Mouse (Mus musculus): Measurements from ENCODE around the gene Itpa. TPM values are rescaled to one million over a fixed set of nuclear protein-coding genes. Genes with fewer than 3 reads are reported as not detected.

Gene Itpa
- total and polyA plus RNA-seq, 3 experiments: 59.1 to 123 (median 70.8) TPM

DNA sequence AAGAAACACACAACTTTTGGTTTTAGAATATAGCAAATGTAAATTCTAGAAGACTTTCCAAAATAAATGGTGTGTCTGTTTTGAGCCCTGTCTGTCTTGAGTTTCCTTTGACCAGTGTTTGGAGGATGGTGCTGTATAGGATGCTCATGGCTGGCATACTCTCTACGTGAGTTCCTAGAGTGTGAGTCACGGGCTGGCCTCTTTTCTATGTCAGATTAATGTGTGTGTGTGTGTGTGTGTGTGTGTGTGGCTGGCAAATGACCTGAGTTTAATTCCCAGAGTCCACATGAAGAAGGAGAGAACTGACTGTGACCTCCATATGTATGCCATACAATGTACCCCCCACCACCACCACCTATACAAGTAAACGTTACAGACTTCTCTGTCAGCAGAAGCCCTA is 14.1 kb downstream of the Itpa start:
- Histone ChIP-seq H3K4me1 (ENCODE audit: control insufficient read depth in 1 of 2, insufficient read depth in 2 of 2) (peaks cover 0 to 13% of the 10 kb centered on the region in 2 experiments; a peak in 2 of 4 replicates), H3K4me2 (ENCODE audit: insufficient read depth, low read depth, poor library complexity, severe bottlenecking) (no peak overlapping the region), H3K27ac (ENCODE audit: insufficient read depth, low read depth) (no peak overlapping the region), H3K27me3 (replicated peaks) (no peaks in the 10 kb centered on the region), H3K79me2 (replicated peaks; ENCODE audit: control insufficient read depth, extremely low read depth, insufficient read depth, poor library complexity, severe bottlenecking) (no peaks in the 10 kb centered on the region; the same call in 1 of the 2 replicates), H3K36me3 (replicated peaks in 1 of 2; ENCODE audit: control insufficient read depth in 1 of 2, insufficient read depth in 1 of 2, low read length in 1 of 2) (peaks cover 74 to 94% of the 10 kb centered on the region in 2 experiments), H3K9me3 (replicated peaks; ENCODE audit: low read length) (no peaks in the 10 kb centered on the region), H3K4me3 (replicated peaks in 1 of 3; ENCODE audit: low read depth in 2 of 3, low read length in 2 of 3, poor library complexity in 1 of 3) (no peak overlapping the region), H3K9ac (ENCODE audit: insufficient read depth, low read depth) (no peak overlapping the region)
- no peak for DNase-seq (ENCODE audit: extremely low read depth)
- dilution Hi-C loops (cut with MboI; ENCODE audit: extremely low pct_ligation_motif_present, extremely low pct_unique_long_range_greater_than_20kb, low sequenced_read_pairs): no loop called here
- TF ChIP-seq USF2 (conservative IDR thresholded peaks at IDR 0.05; ENCODE audit: low read depth, low read length) (no peak), NRF1 (IDR thresholded peaks at IDR 0.05; ENCODE audit: low read depth, low read length) (no peak), CHD1 (IDR thresholded peaks at IDR 0.05; ENCODE audit: low read depth, low read length) (no peak), ZKSCAN1 (IDR thresholded peaks at IDR 0.05; ENCODE audit: borderline replicate concordance, low read depth, low read length) (no peak), POLR2A (IDR thresholded peaks at IDR 0.05; ENCODE audit: low read depth, low read length) (no peak), MAX (IDR thresholded peaks at IDR 0.05; ENCODE audit: low read length) (no peak), TCF12 (IDR thresholded peaks at IDR 0.05; ENCODE audit: low read depth, low read length) (no peak)
- in situ Hi-C loops (cut with MboI; ENCODE audit: low pct_ligation_motif_present, low pct_unique_long_range_greater_than_20kb, low sequenced_read_pairs): no loop called here

DNA sequence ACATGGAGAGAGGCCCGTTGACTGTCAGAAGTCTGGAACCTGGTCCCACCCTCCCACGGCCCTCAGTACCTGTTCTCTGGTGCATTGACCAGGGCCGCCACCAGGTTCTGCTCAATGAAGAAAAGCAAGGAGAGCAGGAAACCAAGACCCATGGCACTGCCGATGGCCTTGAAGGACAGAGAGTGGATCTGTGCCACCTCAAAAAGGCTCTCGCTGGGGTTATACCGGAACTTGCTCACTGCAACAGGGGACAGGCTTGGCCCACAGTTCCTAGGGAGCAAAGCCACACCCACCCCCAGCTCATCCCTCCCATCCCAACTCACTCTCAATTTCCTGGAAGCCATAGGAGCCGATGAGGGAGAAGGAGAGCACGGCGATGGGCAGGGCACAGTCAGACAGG is 18.0 kb downstream of the Itpa start:
- no peak for DNase-seq (ENCODE audit: extremely low read depth)
- no peaks in the 10 kb centered on the region for H3K27me3 ChIP-seq (replicated peaks)
- H3K36me3 ChIP-seq (replicated peaks in 1 of 2; ENCODE audit: control insufficient read depth in 1 of 2, insufficient read depth in 1 of 2, low read length in 1 of 2): peaks cover 39 to 70% of the 10 kb centered on the region in 2 experiments
- no peaks in the 10 kb centered on the region for H3K9me3 ChIP-seq (replicated peaks; ENCODE audit: low read length)
- dilution Hi-C loops (cut with MboI; ENCODE audit: extremely low pct_ligation_motif_present, extremely low pct_unique_long_range_greater_than_20kb, low sequenced_read_pairs) (no loop called here), in situ Hi-C loops (cut with MboI; ENCODE audit: low pct_ligation_motif_present, low pct_unique_long_range_greater_than_20kb, low sequenced_read_pairs) (no loop called here)
- H3K27ac ChIP-seq (ENCODE audit: insufficient read depth, low read depth): no peak overlapping the region
- TF ChIP-seq MAZ (IDR thresholded peaks at IDR 0.05; ENCODE audit: low read depth, low read length) (no peak), NRF1 (IDR thresholded peaks at IDR 0.05; ENCODE audit: low read depth, low read length) (no peak), USF1 (IDR thresholded peaks at IDR 0.05; ENCODE audit: low read depth, low read length) (no peak), PAX5 (IDR thresholded peaks at IDR 0.05; ENCODE audit: low read length) (no peak), RCOR1 (conservative IDR thresholded peaks at IDR 0.05; ENCODE audit: low read depth, low read length) (no peak), JUN (IDR thresholded peaks at IDR 0.05; ENCODE audit: insufficient read depth, low read depth, low read length) (no peak), NELFE (IDR thresholded peaks at IDR 0.05; ENCODE audit: low read depth, low read length) (no peak), BHLHE40 (IDR thresholded peaks at IDR 0.05; ENCODE audit: low read depth, low read length) (no peak), KAT2A (IDR thresholded peaks at IDR 0.05; ENCODE audit: insufficient replicate concordance, low read length) (no peak), CHD2 (IDR thresholded peaks at IDR 0.05; ENCODE audit: low read length) (no peak), MYC (IDR thresholded peaks at IDR 0.05; ENCODE audit: low read depth, low read length) (no peak)
- H3K4me2 ChIP-seq (ENCODE audit: insufficient read depth, low read depth, poor library complexity, severe bottlenecking): no peak overlapping the region
- no peak overlapping the region for H3K9ac ChIP-seq (ENCODE audit: insufficient read depth, low read depth)
- H3K79me2 ChIP-seq (replicated peaks; ENCODE audit: control insufficient read depth, extremely low read depth, insufficient read depth, poor library complexity, severe bottlenecking): no peaks in the 10 kb centered on the region
- H3K4me1 ChIP-seq (ENCODE audit: control insufficient read depth in 1 of 2, insufficient read depth in 2 of 2): peaks cover 0 to under 1% of the 10 kb centered on the region in 2 experiments; a peak in 1 of 4 replicates
- no peak overlapping the region for H3K4me3 ChIP-seq (replicated peaks in 1 of 3; ENCODE audit: low read depth in 2 of 3, low read length in 2 of 3, poor library complexity in 1 of 3)
